Mouse (Mus musculus) embryonic fibroblast, embryonic 13.5 days (primary cell): ENCODE measurements at regions not wholly inside any gene's neighbourhood (a gene's known extent, or its start where the extent isn't known, plus 50 kb on each side); places are given as distances from the start of the nearest gene placed in this dataset.

Experiments used
- CTCF ChIP-seq: IDR thresholded peaks from 2 replicates; pipeline ENCODE4 v1.5.1; 2011; ENCODE audit warnings: mild to moderate bottlenecking, control low read depth, low read length, moderate library complexity, borderline replicate concordance; ENCODE audit not compliant: insufficient read depth
- POLR2A ChIP-seq: IDR thresholded peaks from 2 replicates; pipeline ENCODE4 v1.6.1; 2011; ENCODE audit warnings: low read depth, mild to moderate bottlenecking, control low read depth, low read length, moderate library complexity

- TF ChIP-seq POLR2A = no peak
- no peak for TF ChIP-seq CTCF
These were observed 59.0 kb upstream of the A530016L24Rik start for GRCm38 (mm10) chr12:112430104-112430846.
